Mouse (Mus musculus): ENCODE results near the gene Gm29289. TPM values are rescaled to one million over a fixed set of nuclear protein-coding genes. Genes with fewer than 3 reads are reported as not detected.

Gm29289 gene
- not detected for polyA plus RNA-seq (2017; shearing (Covaris generic))

DNA sequence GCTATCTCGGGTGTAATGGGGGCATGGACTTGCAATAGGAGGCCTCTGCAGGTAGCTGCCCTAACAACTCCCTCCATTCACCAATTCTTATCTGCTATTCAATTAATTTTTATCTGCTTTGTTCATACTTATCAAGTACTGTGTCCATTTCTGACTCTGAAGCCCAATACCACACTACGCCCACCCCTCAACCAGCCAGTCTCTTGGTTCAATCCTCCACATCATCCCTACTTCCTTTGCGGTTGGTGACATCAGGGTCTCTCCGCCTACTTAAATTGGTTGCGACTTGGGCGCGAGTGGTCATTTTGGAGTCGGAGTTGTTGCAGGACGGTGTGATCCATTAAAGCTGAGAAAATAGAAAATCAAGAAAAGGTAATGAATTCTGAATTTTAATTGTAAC, at the start of gene Gm29289:
Gm29289 (plus strand) TSS at position 301 of the 400 bp plus-strand sequence.

DNA sequence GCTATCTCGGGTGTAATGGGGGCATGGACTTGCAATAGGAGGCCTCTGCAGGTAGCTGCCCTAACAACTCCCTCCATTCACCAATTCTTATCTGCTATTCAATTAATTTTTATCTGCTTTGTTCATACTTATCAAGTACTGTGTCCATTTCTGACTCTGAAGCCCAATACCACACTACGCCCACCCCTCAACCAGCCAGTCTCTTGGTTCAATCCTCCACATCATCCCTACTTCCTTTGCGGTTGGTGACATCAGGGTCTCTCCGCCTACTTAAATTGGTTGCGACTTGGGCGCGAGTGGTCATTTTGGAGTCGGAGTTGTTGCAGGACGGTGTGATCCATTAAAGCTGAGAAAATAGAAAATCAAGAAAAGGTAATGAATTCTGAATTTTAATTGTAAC, 31.7 kb upstream of the Gm29289 start, which contains the start of gene Gm10352:
Gm10352 (plus strand) TSS at position 301 of the 400 bp plus-strand sequence.

Other genes with a start within 250 kb of the Gm29289 start
- not detected for gene H2al2b, start 211.9 kb upstream of the Gm29289 start, polyA plus RNA-seq (2017; shearing (Covaris generic))
- gene Gm4064, start 136.4 kb upstream of the Gm29289 start, polyA plus RNA-seq (2017; shearing (Covaris generic)), result not detected
- gene Rbmy, start 101.9 kb upstream of the Gm29289 start, polyA plus RNA-seq (2017; shearing (Covaris generic)), result not detected
- not detected for gene Gm10256, start 101.9 kb upstream of the Gm29289 start, polyA plus RNA-seq (2017; shearing (Covaris generic))
- gene Gm10352, start 31.6 kb upstream of the Gm29289 start, polyA plus RNA-seq (2017; shearing (Covaris generic)), result not detected